Mouse (Mus musculus) spleen, postnatal 14 days (tissue): Measurements from ENCODE around the gene Ap3b1.

Experiments
- DNase-seq, 2 experiments: peaks; one replicate each; pipeline ENCODE4 v3.0.0; 2021 to 2022; ENCODE audit warnings: low spot score in 2 of 2

The Ap3b1 gene

GRCm38 (mm10) chr13:94375526-94376390 lies 17.0 kb downstream of the Ap3b1 start:
- no peak for DNase-seq

GRCm38 (mm10) chr13:94379006-94379405 lies 20.2 kb downstream of the Ap3b1 start:
- DNase-seq = no peak

GRCm38 (mm10) chr13:94381427-94381826 lies 22.7 kb downstream of the Ap3b1 start:
- DNase-seq = no peak

GRCm38 (mm10) chr13:94381829-94382675 lies 23.3 kb downstream of the Ap3b1 start:
- DNase-seq = no peak

GRCm38 (mm10) chr13:94384931-94385570 lies 26.3 kb downstream of the Ap3b1 start:
- no peak for DNase-seq

- no peak for DNase-seq
These were observed 29.8 kb downstream of the Ap3b1 start for GRCm38 (mm10) chr13:94388566-94388965.

GRCm38 (mm10) chr13:94389541-94389940 lies 30.8 kb downstream of the Ap3b1 start:
- DNase-seq = no peak

GRCm38 (mm10) chr13:94392282-94392681 lies 33.5 kb downstream of the Ap3b1 start:
- DNase-seq = no peak

GRCm38 (mm10) chr13:94394486-94394885 lies 35.7 kb downstream of the Ap3b1 start:
- DNase-seq = no peak

- no peak for DNase-seq
These were observed 37.0 kb downstream of the Ap3b1 start for GRCm38 (mm10) chr13:94395763-94396162.

GRCm38 (mm10) chr13:94396392-94396920 lies 37.7 kb downstream of the Ap3b1 start:
- no peak for DNase-seq

GRCm38 (mm10) chr13:94398568-94399374 lies 40.0 kb downstream of the Ap3b1 start:
- DNase-seq = no peak

- no peak for DNase-seq
These were observed 41.7 kb downstream of the Ap3b1 start for GRCm38 (mm10) chr13:94400465-94400864.

GRCm38 (mm10) chr13:94423600-94423999 lies 64.8 kb downstream of the Ap3b1 start:
- no peak for DNase-seq

GRCm38 (mm10) chr13:94429567-94429966 lies 70.8 kb downstream of the Ap3b1 start:
- no peak for DNase-seq

- DNase-seq = no peak
These were observed 80.6 kb downstream of the Ap3b1 start for GRCm38 (mm10) chr13:94439386-94439785.

- DNase-seq = no peak
These were observed 82.4 kb downstream of the Ap3b1 start for GRCm38 (mm10) chr13:94441199-94441598.

GRCm38 (mm10) chr13:94443411-94443810 lies 84.7 kb downstream of the Ap3b1 start:
- DNase-seq = no peak

- DNase-seq = no peak
These were observed 86.3 kb downstream of the Ap3b1 start for GRCm38 (mm10) chr13:94445103-94445502.

GRCm38 (mm10) chr13:94447003-94447402 lies 88.2 kb downstream of the Ap3b1 start:
- no peak for DNase-seq

GRCm38 (mm10) chr13:94449593-94449992 lies 90.8 kb downstream of the Ap3b1 start:
- DNase-seq = no peak
